Mouse (Mus musculus): ENCODE measurements around the gene Gm11032. TPM values are rescaled to one million over a fixed set of nuclear protein-coding genes. Genes with fewer than 3 reads are reported as not detected.
"Not testable (repeated sequence)": the region's sequence is repeated elsewhere in the genome, so short reads cannot be mapped to it uniquely, and the experiment has no call there.

Gm11032 gene
- not detected for total RNA-seq (2021)
- long read RNA-seq, experiment 1 = 0 reads
- long read RNA-seq, experiment 2 = 0 reads

DNA sequence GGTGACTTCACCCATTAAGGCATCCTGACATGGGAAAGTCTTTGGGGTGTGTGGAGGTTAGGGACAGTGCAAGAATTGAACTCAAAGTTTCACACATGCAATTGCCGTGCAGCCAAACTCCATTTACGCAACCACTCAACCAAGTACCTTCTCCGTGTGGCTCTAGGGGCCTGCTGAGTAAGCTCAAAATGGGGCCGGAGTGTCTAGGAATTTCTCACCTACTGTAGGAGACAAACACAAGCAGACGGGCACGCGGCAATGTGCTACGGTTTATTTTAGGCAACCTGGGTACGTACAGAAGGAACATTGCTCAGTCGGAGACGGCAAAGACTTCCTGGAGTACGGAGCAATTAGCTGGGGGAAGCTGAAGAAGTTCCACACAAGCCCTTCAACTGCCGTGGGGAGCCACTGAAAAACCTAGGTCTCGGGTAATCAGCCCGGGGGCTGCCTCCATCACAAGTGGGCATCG is at the start of gene Gm11032:
Gene Gm11032, plus strand, starts transcription at position 51 of the 469 bp plus-strand sequence.
- no peak for DNase-seq

DNA sequence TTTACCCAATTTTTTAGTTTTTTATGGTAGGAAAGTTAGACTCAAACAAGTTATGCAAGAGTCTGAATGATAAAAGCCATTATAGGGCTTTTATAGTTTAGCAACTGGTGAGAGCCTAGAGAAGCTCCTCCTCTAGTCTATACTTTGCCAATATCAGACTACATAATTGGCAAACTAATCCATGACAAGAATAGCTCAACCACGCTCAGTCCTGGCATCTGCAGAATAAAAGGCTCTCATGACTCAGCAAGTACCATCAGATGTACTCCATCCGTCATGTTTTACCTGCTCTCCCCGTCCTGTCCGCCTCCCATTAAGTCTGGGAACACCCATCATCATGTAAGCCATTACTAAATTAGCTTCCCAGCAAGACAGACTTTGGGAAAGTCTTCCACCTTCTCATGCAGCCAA is 48.4 kb upstream of the Gm11032 start:
- peak; percentile 38 for DNase-seq

DNA sequence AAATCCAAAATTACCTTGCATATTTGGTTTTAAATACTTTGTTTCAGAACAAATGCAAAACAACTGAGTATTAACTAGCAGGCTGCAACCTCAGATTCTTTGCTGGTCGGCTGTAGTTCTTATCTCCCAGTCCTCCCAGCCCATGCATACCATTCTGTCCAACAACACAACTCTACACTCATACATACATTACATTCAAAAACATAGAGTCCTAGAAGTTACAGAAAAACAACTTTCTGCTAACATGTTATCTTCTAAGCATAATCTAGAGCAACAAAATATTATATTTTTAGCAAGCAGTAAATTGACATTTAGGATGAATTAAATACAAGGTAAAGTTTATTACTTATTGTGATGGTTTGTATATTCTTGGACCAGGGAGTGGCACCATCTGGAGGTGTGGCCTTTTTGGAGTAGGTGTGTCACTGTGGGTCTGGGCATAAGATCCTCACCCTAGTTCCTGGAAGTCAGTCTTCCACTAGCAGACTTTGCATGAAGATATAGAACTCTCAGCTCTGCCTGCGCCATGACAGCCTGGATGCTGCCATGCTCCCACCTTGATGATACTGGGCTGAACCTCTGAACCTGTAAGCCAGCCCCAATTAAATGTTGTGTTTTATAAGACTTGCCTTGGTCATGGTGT is 43.7 kb upstream of the Gm11032 start:
- DNase-seq = not testable (repeated sequence)

GRCm38 (mm10) chr11:4577079-4577478 is 42.8 kb upstream of the Gm11032 start:
- DNase-seq = no peak

DNA sequence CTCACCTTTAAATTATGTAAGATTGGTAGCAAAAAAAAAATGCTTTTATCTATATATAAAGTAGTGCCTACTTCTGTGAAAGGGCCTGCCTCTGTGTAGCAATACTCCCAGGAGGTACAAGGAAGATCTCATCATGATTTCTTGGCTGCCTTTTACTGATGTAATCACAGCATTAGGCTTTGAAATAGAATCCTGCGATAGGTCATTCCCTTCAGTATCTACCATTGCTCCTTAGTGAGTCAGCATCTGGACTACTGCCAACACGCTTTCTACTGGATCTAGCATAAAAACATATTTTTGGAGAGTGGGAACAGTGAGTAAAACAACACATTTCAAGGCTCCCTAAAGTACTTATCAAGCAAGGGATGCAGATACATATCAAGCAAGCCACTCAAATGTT is 41.2 kb upstream of the Gm11032 start:
- no peak for DNase-seq

DNA sequence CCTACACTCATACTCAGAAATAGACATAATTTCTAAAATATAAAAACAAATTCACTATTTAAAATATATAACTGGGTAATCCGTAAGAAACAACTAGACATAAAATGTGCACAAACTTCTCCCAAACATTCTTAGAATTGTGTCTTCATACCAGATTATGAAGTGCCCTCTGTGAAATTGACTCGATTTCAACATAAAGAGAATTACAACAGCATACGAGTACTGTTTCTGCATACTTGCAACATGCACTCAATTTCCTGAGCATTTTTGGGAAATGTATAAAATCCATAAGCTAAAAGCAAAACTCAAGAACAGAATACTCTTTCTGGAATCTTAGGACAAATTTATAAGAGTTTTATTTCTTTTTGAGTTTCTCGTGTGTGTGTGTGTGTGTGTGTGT is 28.1 kb upstream of the Gm11032 start:
- no peak for DNase-seq

DNA sequence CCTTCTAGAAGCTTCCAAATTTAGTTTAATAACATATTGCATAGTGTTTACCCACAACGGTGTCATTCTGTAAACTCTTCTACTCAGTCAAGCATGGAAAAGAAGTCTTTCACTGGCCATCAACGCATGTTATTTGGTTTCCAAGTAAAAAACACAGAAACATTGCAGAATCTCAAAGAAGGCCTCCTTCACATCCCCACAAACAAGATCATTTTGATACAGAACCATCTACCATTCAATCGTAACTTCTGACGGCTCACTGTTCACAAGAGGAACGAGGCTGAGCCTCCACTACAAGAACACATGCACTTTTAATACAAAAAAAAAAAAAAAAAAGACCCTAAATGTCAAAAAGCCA is 26.4 kb upstream of the Gm11032 start:
- DNase-seq = no peak

DNA sequence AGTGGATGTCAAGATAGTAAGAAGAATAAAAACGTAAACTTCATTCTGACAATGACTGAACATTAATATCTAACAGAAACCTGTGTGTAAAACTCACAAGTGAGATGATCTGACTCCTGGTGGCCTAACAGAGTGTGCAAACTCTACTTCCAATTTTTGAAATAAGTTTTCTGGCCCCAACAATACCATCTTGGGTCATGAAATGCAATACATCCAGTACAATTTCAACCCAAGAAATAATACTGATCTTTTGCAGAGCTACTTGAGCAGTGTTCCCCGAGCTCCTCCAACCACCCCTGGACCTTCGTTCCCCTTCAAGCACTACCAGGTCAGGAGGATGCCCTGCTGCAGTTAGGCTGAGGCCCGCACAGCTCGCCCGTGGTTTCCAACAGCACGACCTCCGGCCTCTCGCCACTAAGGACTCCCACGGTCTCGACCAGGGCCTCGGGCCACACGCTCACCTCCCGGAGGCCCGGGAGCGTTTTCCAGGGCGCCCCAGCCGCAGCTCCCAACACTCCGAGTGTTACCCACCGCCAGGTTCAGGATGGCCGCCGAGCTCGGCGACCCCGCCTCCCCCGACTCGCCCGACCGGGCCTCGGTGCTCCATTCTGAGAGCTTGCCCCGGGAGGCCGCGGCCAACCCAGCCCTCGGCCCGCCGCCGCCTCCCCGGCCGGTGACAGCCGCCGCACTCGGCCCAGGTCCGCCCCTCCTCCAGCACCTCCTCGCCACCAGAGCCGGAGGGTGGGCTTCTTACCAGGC is 25.8 kb upstream of the Gm11032 start:
- DNase-seq = no peak

DNA sequence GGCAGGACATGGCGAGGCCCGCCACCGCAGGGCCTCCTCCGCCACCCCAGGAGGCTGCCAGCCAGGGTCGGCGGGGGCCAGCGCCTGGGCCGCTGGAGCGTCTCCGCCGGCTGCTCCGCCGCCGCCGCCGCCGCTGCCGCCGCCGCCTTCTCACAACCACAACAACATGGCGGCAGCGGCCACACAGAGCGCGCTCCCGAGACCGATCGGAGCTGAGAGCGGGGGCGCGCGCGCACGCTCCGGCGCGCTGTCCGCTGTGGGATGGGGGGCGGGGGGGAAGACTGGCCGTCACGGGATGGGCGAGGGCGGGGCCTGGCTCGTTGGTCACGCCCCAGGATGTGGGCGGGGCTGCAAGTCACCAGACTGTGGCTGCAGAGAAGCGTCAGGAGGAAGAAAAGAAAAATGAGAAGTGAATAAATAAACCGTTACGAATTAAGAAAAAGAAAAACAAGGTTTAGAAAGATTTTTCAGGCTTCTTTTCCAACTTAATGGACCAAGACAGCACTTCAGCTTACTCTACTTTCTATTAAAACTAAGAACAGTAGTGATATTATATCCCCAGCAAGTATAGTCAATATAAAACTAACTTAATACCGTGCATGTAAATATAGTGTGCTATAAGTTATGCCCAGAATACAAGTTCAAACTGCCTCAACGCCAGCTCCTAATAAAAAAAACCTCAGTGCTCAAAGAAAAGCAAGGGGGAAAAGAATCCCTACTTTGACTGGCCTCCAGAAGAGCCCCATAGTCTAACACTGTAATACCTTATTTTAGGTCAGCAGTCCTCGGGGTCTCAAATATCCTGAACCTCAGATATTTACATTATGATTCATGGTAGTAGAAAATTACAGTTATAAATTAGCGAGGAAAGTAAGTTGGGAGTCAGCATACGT is 25.0 kb upstream of the Gm11032 start, which contains the start of gene Mtmr3:
Gene Mtmr3, minus strand, starts transcription at position 256 of the 893 bp plus-strand sequence.
- peak; percentile 97 for DNase-seq

- DNase-seq = no peak
These were observed 21.5 kb upstream of the Gm11032 start for GRCm38 (mm10) chr11:4598411-4598810.

DNA sequence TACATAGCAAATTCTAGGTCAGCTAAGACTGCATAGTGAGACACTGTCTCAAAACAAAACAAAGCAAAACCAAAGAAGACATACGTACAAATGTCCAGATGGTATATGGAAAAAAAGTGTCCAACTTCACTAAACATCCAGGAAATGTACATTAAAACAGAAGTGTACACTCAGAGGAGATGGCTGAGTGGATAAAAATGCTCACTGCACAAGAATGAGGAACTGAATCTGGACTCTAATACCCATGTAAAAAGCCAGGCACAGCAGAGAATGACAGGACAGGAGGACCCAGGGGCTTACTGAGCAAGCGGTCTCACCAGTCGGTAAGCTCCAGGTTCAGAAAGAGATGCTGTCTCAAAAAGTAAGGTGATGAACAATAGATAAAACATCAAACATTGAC is 20.0 kb upstream of the Gm11032 start:
- no peak for DNase-seq

DNA sequence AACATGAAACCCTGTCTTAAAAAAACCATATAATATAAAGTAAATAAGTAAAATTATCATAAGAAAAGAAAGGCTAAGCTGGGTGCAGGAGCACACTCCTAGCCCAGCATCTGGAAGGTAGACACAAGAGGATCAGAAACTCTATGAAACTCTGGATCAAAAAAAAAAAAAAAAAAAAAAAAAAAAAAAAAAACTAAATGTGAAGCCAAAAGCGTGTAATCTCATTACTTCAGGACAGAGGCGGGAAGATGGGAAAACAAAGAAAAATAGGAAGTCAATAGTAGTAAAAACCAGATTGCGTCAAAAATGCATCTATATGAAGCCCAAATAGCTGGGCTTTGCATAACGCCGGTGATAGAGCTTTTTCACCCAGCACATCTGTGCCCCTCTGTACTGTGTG is 18.0 kb upstream of the Gm11032 start:
- no peak for DNase-seq

GRCm38 (mm10) chr11:4602691-4603441 is 17.0 kb upstream of the Gm11032 start:
- DNase-seq = peak; percentile 52

- peak; percentile 29 for DNase-seq
These were observed 15.4 kb upstream of the Gm11032 start for GRCm38 (mm10) chr11:4604441-4604840.

DNA sequence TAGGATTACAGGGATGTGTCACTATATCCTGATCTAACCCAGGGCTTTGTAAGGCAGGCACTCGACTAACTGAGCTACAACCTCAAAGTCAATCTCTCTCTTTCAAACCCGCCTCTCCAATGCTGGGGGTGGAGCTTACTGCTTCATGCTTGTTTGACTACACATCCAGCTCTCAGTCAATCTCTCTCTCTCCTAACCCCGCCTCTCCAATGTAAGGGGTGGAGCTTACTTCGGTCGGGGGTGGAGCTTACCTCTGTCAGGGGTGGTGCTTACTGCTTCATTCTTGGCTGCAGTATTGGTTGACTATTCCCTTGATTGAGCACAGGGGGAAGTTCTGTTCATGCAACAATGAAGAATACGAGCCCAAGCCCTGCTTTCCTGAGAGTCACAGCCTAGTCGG is 14.5 kb upstream of the Gm11032 start:
- DNase-seq = no peak

GRCm38 (mm10) chr11:4606541-4606940 is 13.3 kb upstream of the Gm11032 start:
- DNase-seq = no peak

GRCm38 (mm10) chr11:4611904-4612303 is 8.0 kb upstream of the Gm11032 start:
- DNase-seq = no peak

DNA sequence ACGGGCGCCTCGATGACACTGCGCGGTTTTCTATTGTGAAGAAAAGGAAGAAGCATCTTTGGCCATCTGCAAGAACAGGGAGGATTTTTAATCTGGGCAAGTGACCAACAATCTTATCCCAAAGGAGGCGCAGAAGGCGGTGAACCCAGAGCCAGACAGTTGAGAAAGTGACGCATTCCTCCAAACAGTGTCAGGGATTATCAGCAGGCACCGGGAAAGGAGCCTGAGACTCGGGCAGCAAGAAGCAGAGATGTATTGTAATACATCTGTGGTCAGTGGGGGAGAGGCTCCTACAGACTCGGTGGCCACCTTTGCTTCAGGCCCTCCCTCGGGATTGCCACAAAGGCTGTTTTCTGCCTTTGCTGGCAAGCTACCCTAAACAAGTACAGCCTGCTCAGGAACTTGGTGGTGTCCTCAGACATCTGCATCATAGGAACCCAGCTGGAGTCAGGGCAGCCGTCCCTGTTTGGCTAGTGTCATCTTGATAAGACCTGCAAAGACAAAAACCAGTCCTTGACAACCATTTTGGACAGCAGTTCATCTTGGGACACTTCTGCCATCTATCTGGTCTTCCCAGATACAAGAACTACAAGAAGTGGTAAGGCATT is 738 bp downstream of the Gm11032 start:
- peak; percentile 57 for DNase-seq

- DNase-seq = no peak
These were observed 2.0 kb downstream of the Gm11032 start for GRCm38 (mm10) chr11:4621866-4622265.

GRCm38 (mm10) chr11:4622442-4622986 is 2.6 kb downstream of the Gm11032 start:
- DNase-seq = no peak

DNA sequence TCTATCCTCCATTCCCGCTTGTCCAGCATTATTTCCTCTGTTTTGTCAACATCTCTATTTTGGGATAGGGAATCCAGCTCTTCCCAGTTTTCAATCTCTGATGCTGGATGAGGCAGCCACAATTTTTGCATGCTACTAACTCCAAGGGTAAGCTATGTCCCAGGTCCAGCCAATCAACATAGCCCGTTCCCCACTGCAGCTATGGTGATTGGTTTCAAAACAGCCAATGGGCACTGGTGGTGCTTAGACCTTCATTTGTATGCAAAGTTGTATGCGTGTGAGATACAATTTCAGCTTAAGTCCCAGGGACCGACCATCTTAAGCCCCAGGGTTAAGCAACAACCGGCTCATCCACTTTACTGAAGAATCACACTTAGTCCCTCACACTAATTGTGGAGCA is 3.1 kb downstream of the Gm11032 start:
- DNase-seq = no peak

Data from gastrocnemius, postnatal 25 days (tissue).